Mouse (Mus musculus) B cell, adult 67 days (primary cell): ENCODE measurements around the gene Ptpn6. TPM values are rescaled to one million over a fixed set of nuclear protein-coding genes. Genes with fewer than 3 reads are reported as not detected.

Experiments
- total RNA-seq, 2 experiments: library from RNA; stranded (reverse); gene quantifications; 4 replicates each; pipeline ENCODE4 v1.2.4; 2023

Ptpn6 gene
- 100 to 1,000 TPM; 669 to 751 TPM for total RNA-seq

GRCm38 (mm10) chr6:124738511-124739023, at the start of gene Ptpn6:
Gene Ptpn6 (minus strand): TSS chr6:124738714.

GRCm38 (mm10) chr6:124779222-124779983, 40.9 kb upstream of the Ptpn6 start, which contains the start of gene Lrrc23:
Gene Lrrc23 (minus strand): TSS chr6:124779727.

GRCm38 (mm10) chr6:124769101-124769765, 30.7 kb upstream of the Ptpn6 start, which contains the start of gene Eno2:
Gene Eno2 (minus strand): TSS chr6:124769673.

GRCm38 (mm10) chr6:124755831-124756595, 17.5 kb upstream of the Ptpn6 start, which contains the start of the genes Gm45234 and Atn1:
Gene Gm45234 (minus strand): TSS chr6:124756021.
Gene Atn1 (minus strand): TSS chr6:124756524.

GRCm38 (mm10) chr6:124740888-124741761, 2.6 kb upstream of the Ptpn6 start, which contains the start of gene Grcc10:
Gene Grcc10 (minus strand): TSS chr6:124741374.

GRCm38 (mm10) chr6:124711824-124712782, 26.4 kb downstream of the Ptpn6 start, which contains the start of the genes Emg1 and Phb2:
Gene Emg1 (minus strand): TSS chr6:124712178.
Gene Phb2 (plus strand): TSS chr6:124712336.

Other genes starting within 250 kb of the Ptpn6 start
- gene C1rl, start 245.6 kb downstream of the Ptpn6 start, total RNA-seq, result not detected
- under 1 TPM in 1 of 2 experiments, not detected in 1; 0.30 TPM for gene C1ra, start 226.3 kb downstream of the Ptpn6 start, total RNA-seq
- under 1 TPM in 1 of 2 experiments, not detected in 1; 0.83 TPM for gene C1s1, start 196.4 kb downstream of the Ptpn6 start, total RNA-seq
- not detected for gene C1rb, start 168.4 kb downstream of the Ptpn6 start, total RNA-seq
- not detected for gene C1s2, start 102.6 kb downstream of the Ptpn6 start, total RNA-seq
- 10 to 100 TPM; 55.1 to 60.9 TPM for gene Lpcat3, start 75.7 kb downstream of the Ptpn6 start, total RNA-seq
- 100 to 1,000 TPM; 125 to 132 TPM for gene Emg1, start 26.5 kb downstream of the Ptpn6 start, total RNA-seq
- gene Phb2, start 26.4 kb downstream of the Ptpn6 start, total RNA-seq, result 100 to 1,000 TPM; 226 to 235 TPM
- 100 to 1,000 TPM; 246 to 277 TPM for gene Grcc10, start 2.7 kb upstream of the Ptpn6 start, total RNA-seq
- gene Gm45234, start 17.3 kb upstream of the Ptpn6 start, total RNA-seq, result not detected
- gene Atn1, start 17.8 kb upstream of the Ptpn6 start, total RNA-seq, result 10 to 100 TPM; 25.7 to 42.9 TPM
- gene Eno2, start 31.0 kb upstream of the Ptpn6 start, total RNA-seq, result 1 to 10 TPM in 1 of 2 experiments, under 1 TPM in 1; 0.95 to 1.9 TPM
- 1 to 10 TPM; 3.1 to 7.8 TPM for gene Lrrc23, start 41.0 kb upstream of the Ptpn6 start, total RNA-seq
- gene Spsb2, start 69.9 kb upstream of the Ptpn6 start, total RNA-seq, result 1 to 10 TPM; 7.1 to 8.9 TPM
- 10 to 100 TPM; 54.5 to 58.7 TPM for gene Tpi1, start 75.6 kb upstream of the Ptpn6 start, total RNA-seq
- gene Usp5, start 90.8 kb upstream of the Ptpn6 start, total RNA-seq, result 10 to 100 TPM; 84.4 to 95.0 TPM
- gene Cdca3, start 90.8 kb upstream of the Ptpn6 start, total RNA-seq, result 1 to 10 TPM; 1.8 to 4.2 TPM
- under 1 TPM in 1 of 2 experiments, not detected in 1; 0.30 TPM for gene Gnb3, start 101.6 kb upstream of the Ptpn6 start, total RNA-seq
- gene P3h3, start 119.0 kb upstream of the Ptpn6 start, total RNA-seq, result not detected
- gene Gpr162, start 125.3 kb upstream of the Ptpn6 start, total RNA-seq, result under 1 TPM; 0.15 to 0.47 TPM
- under 1 TPM; 0.36 to 0.61 TPM for gene Cd4, start 149.5 kb upstream of the Ptpn6 start, total RNA-seq
- under 1 TPM; 0.27 to 0.44 TPM for gene Lag3, start 173.0 kb upstream of the Ptpn6 start, total RNA-seq
- 10 to 100 TPM; 40.0 to 57.1 TPM for gene Ptms, start 181.4 kb upstream of the Ptpn6 start, total RNA-seq
- gene Mlf2, start 192.7 kb upstream of the Ptpn6 start, total RNA-seq, result 100 to 1,000 TPM; 103 to 117 TPM
- 10 to 100 TPM; 56.3 to 59.5 TPM for gene Cops7a, start 226.8 kb upstream of the Ptpn6 start, total RNA-seq